Mouse (Mus musculus) c-Kit-positive CD71-positive TER-119-positive erythroid progenitor cells, embryonic 14.5 days (primary cell): ENCODE measurements around the gene Itgb8.
A peak's percentile ranks its signal among the peaks of the same experiment; 100 is the strongest.

Experiments
- DNase-seq: peaks from one replicate; pipeline ENCODE4 v3.0.0-alpha.2; 2013; ENCODE audit warnings: low spot score

Itgb8 gene

GRCm38 (mm10) chr12:119238696-119239415 lies at the start of gene Itgb8:
Gene Itgb8, minus strand, starts transcription at chr12:119238802.
- no peak for DNase-seq

GRCm38 (mm10) chr12:119276282-119276681 lies 37.7 kb upstream of the Itgb8 start:
- no peak for DNase-seq

DNA sequence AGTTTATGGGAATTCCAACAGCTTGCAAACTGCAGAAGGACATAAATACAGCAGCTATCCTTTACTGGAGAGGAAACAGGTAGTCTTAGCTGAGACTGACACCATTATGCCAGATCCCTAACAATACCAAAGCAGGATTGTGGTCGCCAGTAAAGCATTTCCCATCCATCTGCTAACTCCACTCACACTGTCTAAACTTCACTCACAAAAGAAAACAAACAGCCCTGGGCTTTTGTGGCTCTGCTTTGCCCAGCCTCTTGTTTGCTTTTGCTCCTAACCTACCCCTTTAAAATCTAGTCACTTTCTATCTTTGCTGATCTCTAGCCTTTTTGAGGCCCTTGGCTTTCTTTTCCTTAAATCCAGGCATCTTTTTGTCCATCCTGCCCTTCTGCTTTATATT lies 35.0 kb upstream of the Itgb8 start:
- no peak for DNase-seq

DNA sequence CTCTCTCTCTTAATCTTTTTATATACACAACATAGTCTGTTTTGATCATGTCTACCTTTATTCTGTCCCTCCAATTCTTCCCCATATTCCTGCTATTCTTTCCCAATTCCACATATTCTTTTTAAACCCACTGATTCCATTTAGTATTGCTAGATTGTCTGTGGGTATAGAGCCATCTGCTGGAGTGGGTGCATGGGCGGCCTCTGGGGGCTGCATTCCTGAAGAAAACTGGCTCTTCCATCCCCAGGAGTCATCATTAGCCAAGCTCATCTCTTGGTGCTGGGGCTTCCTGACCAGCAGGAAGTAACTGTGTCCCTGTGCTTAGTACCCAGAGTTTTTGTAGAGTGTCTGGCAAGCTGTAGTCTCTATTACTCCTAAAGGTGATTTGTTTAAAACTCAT lies 33.4 kb upstream of the Itgb8 start:
- DNase-seq, result no peak

GRCm38 (mm10) chr12:119270036-119270435 lies 31.4 kb upstream of the Itgb8 start:
- no peak for DNase-seq

GRCm38 (mm10) chr12:119268723-119269122 lies 30.1 kb upstream of the Itgb8 start:
- no peak for DNase-seq

GRCm38 (mm10) chr12:119264506-119264905 lies 25.9 kb upstream of the Itgb8 start:
- DNase-seq, result no peak

DNA sequence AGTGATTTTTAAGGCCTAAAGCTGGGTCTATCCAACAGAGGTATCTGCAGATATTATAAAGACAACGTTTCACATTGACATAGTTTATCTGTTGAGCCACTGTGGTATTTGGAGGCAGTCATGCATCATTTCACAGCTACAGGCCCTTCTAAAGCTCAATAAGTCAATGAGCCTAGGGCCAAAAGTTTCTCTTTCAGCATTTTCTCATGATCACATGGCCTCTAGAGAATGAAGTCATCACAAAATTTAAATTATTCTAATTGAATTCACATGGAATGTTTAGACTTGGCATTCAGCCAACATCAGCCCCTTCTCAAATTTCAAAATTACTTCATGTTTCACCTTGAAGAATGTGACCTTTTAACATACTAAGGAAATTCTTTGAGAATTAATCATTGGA lies 10.0 kb upstream of the Itgb8 start:
- DNase-seq, result no peak

DNA sequence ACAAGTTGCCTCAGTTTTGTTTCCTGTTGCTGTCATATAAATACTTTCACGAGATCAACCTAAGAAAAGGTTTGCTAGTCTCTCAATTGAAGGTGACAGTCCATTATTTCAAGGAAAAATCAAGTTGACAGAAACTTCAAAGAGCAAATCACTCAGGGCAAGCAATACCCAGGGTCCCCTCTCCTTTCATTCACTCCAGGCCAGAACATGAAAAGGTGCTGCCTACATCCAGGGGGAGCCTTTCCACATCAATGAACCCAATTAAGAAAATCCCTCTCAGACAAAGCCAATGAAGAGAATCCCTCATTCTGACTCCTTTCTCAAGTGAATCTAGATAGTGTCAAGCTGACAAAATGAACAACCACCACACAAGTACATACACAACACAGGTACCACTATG lies 2.5 kb upstream of the Itgb8 start:
- no peak for DNase-seq

- no peak for DNase-seq
These were observed 494 bp downstream of the Itgb8 start for GRCm38 (mm10) chr12:119237921-119238695.

- DNase-seq, result no peak
These were observed 1.2 kb downstream of the Itgb8 start for GRCm38 (mm10) chr12:119237241-119237920.

DNA sequence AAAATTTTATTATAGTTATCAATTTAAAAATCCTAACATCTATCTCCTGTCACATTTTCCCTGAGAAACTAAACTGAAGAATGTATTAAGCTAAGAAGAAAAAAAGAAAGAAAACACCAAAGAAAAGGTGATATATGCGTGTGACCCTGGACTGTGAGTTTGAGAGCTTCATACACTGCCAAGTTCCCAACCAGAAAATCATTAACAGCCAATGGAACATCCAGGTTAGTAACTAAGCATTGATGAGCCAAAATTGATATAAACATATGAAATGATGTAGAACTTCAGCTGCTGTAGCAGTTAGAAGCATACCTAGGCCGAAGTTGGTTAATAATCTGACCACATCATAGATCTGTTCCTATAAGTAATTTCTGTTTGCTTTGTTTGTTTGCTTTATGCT lies 6.8 kb downstream of the Itgb8 start:
- DNase-seq, result no peak

DNA sequence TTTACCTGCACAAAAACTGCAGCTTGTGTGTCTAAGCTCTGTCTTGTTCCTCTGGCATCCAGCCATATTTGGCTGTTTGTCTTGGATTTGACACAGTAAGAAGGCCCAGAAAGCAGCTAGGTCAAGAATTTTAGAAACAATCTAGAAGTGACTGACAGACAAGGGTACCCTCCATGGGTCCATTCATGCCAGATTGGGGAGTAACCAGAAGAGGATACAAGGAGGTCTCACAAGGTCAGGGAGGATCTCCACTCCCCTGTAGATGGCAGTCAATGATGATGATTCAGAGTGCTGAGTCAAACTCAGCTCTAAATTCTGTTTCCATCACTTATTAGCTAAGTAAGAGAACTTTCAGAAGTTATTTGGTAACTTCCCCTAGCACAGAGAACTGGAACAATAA lies 8.2 kb downstream of the Itgb8 start:
- DNase-seq, result no peak

DNA sequence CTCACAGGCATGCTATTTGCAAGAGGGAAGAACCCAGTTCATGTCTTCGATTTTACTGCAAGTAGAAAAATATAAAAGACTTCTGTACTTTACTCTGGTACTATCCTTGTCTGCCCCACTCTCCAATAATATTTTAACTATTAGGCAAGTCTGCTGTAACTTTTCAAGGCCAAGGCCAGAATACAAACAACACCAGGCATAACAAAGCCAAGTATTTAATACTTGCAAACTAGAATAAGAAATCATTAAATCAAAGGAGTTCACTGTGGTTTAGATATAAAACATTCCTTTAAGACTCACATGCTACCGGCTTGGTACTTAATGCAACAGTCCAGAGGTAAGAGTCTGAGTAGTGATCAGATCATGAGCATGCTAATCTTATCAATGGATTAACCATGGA lies 9.0 kb downstream of the Itgb8 start:
- DNase-seq, result no peak

DNA sequence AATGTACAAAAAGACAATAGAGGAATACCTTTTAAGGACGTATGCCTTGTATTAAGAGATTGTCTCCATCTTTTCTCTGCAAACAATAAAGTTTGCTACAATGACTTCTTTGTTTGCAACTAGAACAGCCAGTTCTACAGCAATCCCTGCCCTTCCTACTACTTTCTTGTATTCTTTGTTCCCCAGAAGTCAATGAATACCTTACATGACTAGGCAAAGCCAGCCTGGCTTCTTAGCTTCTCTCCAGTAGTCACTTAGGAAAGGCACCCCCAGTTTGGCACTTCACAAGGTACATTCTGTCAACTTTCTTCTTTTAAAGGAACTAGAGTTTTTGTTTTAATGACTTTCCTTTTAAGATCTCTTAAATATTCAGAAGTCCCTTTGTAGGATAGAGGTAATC lies 10.7 kb downstream of the Itgb8 start:
- DNase-seq, result no peak

DNA sequence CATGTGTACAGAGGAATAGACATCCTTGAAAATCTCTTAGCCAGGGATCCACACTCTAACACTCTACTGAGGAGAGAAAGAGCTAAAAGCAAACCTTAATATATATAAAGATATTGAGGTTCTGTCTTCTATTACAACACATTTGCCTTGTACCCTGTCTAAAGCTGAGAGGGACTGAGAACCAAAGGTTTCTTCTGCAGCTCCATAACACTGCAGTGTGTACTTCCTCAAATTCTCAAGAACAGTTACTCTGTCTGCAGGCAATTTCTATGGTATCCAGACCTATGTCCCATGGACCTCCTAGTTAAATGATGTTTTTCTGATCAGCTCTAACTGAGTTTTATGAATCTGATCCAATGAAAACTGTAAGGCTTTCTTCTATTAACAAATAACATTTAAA lies 13.9 kb downstream of the Itgb8 start:
- DNase-seq, result no peak

DNA sequence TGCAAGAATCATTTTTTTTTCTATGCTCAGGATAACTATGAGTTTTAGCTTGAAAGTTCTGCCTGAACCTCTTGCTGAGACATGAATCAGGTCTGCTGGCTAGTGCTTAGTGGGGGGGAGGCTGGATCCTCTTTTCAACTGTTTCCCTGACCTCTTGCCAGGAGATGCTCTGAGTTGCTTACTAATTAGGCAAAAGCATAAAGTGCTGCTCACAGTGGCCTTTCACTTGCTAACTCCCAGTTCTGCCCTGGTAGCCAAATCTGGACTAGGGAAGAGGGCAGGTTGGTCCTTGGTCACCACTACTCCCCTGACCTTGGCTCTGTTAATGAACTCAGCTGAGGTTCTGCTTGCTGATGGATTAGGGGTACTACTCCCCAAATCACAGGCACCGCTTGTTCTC lies 19.2 kb downstream of the Itgb8 start:
- DNase-seq, result no peak

GRCm38 (mm10) chr12:119217700-119218265 lies 20.8 kb downstream of the Itgb8 start:
- peak; percentile 31 for DNase-seq

GRCm38 (mm10) chr12:119215225-119215624 lies 23.4 kb downstream of the Itgb8 start:
- DNase-seq, result no peak

GRCm38 (mm10) chr12:119211533-119211932 lies 27.1 kb downstream of the Itgb8 start:
- no peak for DNase-seq

DNA sequence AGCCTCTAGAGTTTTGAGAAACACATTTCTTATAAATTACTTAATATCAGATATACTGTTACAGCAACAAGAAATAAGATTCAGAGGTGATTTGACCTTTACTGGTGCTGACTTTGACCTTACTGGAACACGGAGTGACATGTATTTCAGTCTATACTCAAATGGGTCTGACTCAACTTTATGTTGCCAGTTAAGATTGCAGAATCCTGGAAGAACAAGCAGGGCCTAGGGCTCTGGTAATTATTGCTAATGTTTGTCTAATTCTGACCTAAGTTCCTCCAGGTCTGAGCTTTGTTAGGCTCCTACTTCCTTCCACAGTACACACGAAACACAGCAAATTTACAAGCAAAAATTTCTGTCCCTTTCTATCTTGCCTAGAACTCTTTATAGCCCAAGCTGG lies 28.0 kb downstream of the Itgb8 start:
- no peak for DNase-seq

DNA sequence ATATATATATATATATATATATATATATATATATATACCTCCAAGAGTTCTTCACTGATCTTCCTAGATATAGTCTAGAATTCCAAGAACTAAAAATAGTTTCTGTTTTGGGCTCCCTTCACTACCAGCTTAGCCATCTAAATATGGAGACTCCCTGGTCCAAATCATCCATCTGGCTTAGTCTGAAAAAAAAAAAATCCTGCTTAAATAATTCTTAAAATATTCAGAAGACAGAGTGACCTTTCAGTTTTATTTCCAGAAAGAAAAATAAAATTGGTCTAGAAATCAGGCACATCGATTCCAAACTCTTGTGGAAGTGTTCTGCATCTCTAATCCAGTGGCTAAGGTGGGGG lies 28.6 kb downstream of the Itgb8 start:
- no peak for DNase-seq
